Mouse (Mus musculus): Measurements from ENCODE around the gene Slc8a1. TPM values are rescaled to one million over a fixed set of nuclear protein-coding genes. Genes with fewer than 3 reads are reported as not detected.

The Slc8a1 gene
- polyA plus RNA-seq (2017; shearing (Covaris generic)): 0.21 TPM

GRCm38 (mm10) chr17:81738311-81738755 lies at the start of gene Slc8a1:
Slc8a1 (minus strand) TSS chr17:81738377.

DNA sequence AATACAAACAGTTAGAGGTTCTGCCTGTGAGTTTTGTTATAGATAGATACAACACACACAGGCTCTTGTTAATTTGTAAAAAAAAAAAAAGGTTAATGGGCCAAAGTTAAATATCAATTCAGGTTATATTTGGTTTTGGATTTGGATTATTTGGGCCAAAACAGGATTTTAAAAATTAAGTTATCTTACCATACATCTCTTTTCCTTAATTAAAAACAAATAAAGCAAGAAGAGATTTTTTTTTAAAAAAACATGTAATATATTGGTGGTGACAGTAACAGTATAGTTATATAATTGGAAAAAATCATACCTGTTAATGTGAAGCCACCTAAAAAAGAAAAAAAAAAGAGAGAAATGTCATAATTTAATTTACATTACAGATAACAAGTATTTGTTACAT lies 296.7 kb downstream of the Slc8a1 start, which contains the start of gene Gm11096:
Gene Gm11096, plus strand, starts transcription at position 301 of the 400 bp plus-strand sequence.

Data from activated CD4-positive, CD25-positive, alpha-beta regulatory T cell, adult 9 weeks (primary cell).